Mouse (Mus musculus): ENCODE data around the gene Eng. TPM values are rescaled to one million over a fixed set of nuclear protein-coding genes. Genes with fewer than 3 reads are reported as not detected.
A peak's percentile ranks its signal among the peaks of the same experiment; 100 is the strongest.

Gene Eng
- total RNA-seq, 1 experiment from 2014 or later: 106 TPM

DNA sequence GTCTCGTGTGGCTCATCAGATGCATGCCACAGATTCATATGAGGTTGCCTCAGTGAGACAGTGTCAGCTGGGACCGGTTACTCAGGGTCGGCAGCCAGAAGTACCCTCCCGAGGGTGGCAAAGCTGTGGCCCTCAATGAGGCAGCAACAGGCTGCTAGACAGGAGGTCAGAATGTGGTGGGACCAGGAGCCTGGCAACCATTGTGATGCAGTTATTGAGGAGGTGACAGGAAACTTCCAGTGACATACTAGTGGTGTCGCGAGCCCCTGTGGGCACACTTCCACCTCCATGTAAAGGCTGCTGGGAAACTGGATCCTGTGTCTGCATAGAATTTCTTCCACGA, 24.9 kb upstream of the Eng start, which contains the start of gene Ak1:
Gene Ak1 (plus strand): TSS at position 242 of the 343 bp plus-strand sequence.
- no peak for DNase-seq

DNA sequence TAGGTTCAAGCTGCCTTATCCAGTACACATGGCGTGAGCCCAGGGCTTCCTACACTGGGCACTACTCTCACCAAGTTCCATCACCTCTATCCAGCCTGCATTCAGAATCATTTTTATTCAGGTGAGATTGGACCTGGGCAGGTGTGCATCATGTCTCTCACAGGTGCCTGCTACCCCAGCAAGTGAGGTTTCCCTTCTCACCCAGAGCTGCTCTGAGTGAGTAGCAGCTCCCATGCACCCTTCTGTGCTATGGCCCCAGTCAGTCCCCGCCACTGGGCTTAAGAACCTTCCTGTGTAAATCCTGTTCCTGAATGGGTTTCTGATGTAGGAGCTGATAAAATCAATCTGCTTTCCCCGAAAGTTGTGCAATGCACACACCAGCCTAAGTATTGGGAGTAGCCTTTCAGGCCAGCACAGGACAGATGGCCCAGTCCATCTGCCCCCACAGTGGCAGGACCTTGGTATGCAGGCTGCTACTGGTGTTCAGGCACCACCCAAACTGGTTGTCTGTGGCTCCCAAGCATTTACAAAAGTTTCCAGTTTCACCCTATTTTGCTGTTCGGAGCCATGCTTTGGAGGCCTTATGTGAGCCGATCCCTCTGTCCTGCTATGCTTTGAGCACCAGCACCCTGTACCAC, 22.2 kb upstream of the Eng start:
- no peak for DNase-seq

DNA sequence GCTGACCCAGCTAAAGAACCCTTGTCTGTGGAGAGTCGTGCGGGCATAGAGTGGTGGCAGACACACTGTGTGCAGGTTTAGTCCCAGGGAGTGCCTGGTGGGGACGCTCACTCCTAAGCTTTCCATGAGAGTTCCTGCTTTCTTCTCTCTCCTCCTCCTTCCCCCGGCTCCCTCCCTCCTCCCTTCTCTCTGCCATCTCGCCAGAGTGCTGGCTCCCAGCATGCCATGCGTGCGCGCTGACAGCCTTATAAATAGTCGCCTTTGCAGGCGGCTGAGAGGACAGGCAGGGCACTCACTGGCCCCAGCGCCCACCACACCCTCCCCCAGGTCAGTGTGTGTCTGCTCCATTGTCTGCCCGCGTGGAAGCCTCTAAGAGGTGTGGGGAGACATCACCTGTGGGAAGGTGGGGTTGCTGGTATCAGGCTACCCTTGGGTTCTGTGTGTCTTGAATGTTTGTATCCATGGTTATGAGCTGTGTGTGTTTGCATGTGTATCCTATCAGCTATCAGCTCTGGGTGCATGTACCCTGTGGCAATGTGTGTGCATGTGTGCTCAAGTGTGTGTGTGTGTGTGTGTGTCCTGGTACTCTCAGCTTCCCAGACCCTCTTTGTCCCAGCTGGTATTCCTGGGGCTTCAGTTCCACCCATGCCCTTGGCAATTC, 21.1 kb upstream of the Eng start:
- DNase-seq: peak; percentile 81

GRCm38 (mm10) chr2:32625873-32626694, 20.3 kb upstream of the Eng start:
- peak; percentile 83 for DNase-seq

GRCm38 (mm10) chr2:32627266-32628043, 18.9 kb upstream of the Eng start:
- DNase-seq: no peak

GRCm38 (mm10) chr2:32628044-32628550, 18.3 kb upstream of the Eng start:
- DNase-seq: no peak

DNA sequence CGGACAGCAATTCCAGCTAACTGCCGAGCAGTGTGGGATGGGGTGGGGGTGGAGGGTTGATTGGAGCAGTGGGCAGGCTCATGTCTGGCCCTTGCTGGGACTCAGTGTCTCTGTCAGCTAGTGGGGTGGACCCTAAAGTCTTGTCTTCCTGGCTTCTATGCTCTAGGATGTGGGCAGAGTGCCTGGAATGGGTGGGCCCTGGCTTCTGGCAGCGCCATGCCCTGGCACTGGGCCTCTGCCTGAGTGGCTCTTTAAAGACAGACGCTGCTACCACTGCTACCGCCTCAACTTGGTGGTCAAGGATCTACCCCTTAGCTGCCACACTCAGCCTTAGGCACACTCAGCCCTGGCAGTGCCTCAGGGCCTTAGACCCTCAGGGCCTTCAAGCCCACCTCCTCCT, 17.7 kb upstream of the Eng start:
- DNase-seq: peak; percentile 67

DNA sequence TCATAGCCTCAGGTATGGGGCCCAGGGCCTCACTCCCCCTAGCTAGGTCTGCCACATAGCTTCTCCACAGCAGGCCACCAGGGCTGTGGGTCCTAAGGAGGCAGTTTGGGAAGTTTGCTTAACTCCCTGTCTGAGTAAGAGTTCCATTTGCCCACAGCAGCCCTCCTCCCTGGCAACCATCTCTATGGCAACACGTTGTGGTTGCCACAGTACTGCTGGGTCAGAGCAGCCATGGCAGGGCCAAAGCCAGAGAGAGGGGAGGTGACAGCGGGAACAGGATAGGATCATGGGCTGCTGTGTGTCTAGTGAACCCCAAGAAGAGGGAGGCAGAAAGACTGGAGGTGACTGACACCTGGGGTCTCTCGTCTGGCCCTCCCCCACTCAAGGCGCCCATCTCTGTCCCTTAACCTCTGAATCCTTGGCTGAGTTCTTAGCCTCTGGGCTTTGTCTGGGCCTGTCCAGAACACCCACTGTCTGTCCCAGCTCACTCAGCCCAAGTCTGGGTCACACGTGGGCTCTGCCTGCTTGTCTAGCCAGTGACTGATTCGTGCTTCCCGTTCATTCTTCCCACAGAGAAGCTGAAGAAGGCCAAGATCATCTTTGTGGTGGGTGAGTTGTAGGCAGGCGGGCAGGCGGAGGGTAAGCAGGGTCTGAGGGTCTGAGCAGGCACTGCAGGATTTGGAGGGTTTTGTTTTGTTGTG, 17.0 kb upstream of the Eng start:
- peak; percentile 46 for DNase-seq

DNA sequence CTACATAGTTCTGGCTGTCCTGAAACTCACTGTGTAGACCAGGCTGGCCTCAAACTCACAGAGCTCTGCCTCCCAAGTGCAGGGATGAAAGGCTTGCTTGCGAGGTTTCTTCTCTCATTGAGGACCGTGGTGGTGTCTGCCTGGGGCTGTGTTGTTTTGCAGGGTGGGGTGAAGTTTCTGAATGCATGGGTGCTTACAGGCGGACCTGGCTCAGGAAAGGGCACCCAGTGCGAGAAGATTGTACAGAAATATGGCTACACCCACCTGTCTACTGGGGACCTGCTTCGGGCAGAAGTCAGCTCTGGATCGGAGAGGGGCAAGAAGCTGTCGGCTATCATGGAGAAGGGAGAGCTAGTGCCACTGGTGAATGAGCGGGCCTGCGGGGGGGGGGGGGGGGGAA, 16.4 kb upstream of the Eng start:
- DNase-seq: no peak

GRCm38 (mm10) chr2:32631046-32631445, 15.3 kb upstream of the Eng start:
- DNase-seq: no peak

DNA sequence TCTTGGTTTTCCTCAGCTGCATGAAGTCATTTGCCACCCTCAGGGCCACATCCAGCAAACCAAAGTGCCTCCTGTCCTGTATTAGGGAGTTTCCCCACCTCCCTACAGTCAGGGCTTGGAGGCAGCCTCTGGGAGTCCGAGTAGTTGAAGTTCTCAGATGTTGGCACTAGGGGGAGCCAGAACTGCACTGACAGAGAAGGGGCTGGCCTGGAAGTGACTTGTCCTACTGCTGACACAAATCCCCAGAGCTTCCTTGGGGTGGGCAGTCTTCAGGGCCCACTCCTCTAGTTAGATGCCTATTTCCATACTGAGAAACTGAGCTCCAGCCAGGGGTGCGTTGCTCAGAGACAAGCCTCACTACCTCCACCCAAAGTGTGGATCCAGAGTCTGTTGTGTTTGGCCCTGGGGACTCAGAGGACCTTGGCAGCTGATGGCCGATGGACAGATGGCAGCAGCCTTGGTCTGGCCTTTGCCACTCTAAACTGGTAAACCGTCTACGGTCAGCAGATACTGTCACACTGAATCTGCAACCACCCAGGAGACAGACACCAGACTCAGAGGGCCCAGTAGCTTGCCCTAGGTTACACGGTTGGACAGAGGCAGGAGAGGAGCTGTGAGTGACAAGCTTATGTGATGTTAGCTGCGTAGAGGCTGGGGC, 14.5 kb upstream of the Eng start:
- DNase-seq: peak; percentile 73

GRCm38 (mm10) chr2:32633660-32634059, 12.7 kb upstream of the Eng start:
- DNase-seq: peak; percentile 41

GRCm38 (mm10) chr2:32634277-32635105, 11.9 kb upstream of the Eng start:
- no peak for DNase-seq

GRCm38 (mm10) chr2:32636617-32637016, 9.8 kb upstream of the Eng start:
- DNase-seq: no peak

GRCm38 (mm10) chr2:32637778-32638281, 8.6 kb upstream of the Eng start:
- peak; percentile 56 for DNase-seq

- no peak for DNase-seq
Observed at GRCm38 (mm10) chr2:32639632-32640031, 6.8 kb upstream of the Eng start.

- DNase-seq: no peak
Observed at GRCm38 (mm10) chr2:32640550-32641051, 5.8 kb upstream of the Eng start.

DNA sequence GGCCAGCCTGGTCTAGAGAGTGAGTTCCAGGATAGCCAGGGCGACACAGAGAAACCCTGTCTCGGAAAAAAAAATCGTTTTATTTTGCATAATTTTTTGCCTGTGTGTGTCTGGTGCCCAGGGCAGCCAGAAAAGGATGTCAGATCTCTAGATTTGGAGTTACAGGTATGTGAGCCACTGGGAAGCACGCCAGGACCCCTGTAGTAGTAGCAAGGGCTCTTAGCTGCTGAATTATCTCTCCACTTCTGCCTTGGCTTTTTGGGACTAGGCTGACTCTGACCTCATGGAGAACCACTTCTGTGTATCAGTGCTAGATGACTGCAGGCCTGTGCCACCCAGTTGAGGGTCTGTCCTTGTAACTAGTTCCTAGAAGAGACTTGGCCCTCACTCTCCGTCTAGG, 4.6 kb upstream of the Eng start:
- DNase-seq: no peak

DNA sequence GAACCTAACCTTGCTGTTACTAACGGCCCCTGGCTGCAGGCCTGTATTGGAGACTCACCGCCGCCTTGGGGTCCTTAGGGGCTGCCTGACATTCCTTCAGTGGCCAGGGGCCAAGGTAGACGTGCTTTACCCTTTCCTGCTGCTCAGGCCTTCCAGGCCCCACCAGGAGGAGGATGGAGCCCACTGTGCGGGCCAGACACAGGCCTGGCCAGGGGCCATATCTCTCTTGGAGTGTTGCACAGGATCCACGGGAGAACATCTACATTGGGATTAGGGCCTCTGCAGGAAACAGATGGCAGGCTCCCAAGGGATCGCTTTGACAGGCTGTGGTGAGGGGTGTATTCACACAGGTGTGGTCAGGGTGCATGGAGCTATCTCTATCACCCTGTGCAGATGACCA, 3.6 kb upstream of the Eng start:
- DNase-seq: no peak

DNA sequence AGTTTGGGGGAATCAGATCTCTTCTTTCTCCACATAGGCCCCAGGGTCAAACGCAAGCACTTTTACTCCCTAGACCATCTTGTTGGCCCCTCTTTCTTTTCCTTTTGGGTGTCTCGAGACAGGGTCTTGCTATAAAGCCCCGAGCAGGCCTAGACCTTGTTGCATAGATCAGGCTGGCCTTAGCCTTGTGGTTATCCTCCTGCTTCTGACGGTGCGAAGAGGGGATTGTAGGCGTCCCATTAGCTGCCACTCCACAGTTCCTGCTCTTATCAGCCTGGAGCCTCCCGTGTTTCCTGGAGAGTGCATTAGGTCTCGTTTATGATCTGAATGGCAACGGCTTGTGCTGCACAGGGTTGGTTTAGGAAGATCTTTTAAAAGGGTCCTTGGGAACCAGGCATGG, 2.3 kb upstream of the Eng start:
- DNase-seq: no peak
